In the genomic region with DNA sequence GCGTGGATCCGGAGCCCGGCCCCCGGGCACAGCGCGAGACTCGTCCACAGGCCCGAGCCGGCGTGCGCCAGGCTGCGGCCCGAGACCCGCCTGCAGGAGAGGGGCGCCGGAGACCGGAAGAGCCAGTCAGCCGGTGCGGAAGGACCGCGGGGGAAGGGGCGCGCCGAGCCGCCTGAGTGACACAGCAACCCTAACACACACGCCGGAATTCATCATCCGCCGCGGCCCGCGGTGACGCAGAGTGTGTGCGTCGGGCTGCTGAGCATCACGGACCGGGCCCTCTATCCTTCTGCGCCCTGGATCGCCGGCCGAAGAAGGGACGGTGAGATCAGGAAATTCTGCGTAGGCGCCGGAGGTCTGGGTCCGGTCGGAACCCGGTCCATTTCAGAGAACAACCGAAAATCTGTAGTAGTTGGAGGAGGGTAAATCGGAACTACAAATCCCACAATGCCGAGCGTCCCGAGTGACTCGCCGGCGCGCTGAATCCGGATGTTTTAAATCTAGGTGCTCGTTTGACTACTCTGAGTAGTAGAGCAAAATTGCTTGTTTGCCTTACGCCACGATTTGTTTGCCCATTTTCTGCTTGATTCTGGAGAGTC, we compare ENCODE assay signal across 8 mouse cellular contexts. TPM values are rescaled to one million over a fixed set of nuclear protein-coding genes. Genes with fewer than 3 reads are reported as not detected.
DNase-seq lines count a peak whose midpoint lies in the region; ATAC-seq lines count a peak whose summit lies in the region.

A gene (minus strand): TSS at position 214 of the 599 bp plus-strand sequence.

- H3K4me2 ChIP-seq in forebrain, embryonic 11.5 days (ENCODE audit: low read depth, low read length, severe bottlenecking), result peak within 1 kb of the TSS; percentile 79
- peak within 1 kb of the TSS; percentile 92 for H3K4me2 ChIP-seq in heart, embryonic 16.5 days (ENCODE audit: low read depth, low read length)
- peak within 1 kb of the TSS; percentile 88 for H3K4me2 ChIP-seq in liver, embryonic 15.5 days
- peak within 1 kb of the TSS; percentile 73 for H3K4me2 ChIP-seq in neural tube, embryonic 12.5 days (replicated peaks)

- under 1% methylated on average over 60 of the region's 61 CpGs for WGBS in forebrain, embryonic 11.5 days
- under 1% methylated on average over 59 of the region's 61 CpGs for WGBS in heart, embryonic 16.5 days
- WGBS in liver, embryonic 15.5 days (ENCODE audit: insufficient replicate concordance), result under 1% methylated on average over 61 of the region's 61 CpGs
- WGBS in neural tube, embryonic 12.5 days, result under 1% methylated on average over 61 of the region's 61 CpGs

- H3K36me3 ChIP-seq in forebrain, embryonic 11.5 days (ENCODE audit: control insufficient read depth, insufficient read depth, low read length), result no peaks in the 10 kb centered on the region
- H3K36me3 ChIP-seq in heart, embryonic 16.5 days (ENCODE audit: control insufficient read depth, insufficient read depth), result no peaks in the 10 kb centered on the region
- no peaks in the 10 kb centered on the region for H3K36me3 ChIP-seq in liver, embryonic 15.5 days (replicated peaks)
- H3K36me3 ChIP-seq in neural tube, embryonic 12.5 days, result no peaks in the 10 kb centered on the region

- peak within 1 kb of the TSS; percentile 85 for H3K4me3 ChIP-seq in forebrain, embryonic 11.5 days (ENCODE audit: low read depth, low read length)
- peak within 1 kb of the TSS; percentile 97 for H3K4me3 ChIP-seq in heart, embryonic 16.5 days (ENCODE audit: low read length)
- H3K4me3 ChIP-seq in liver, embryonic 15.5 days (replicated peaks), result peak within 1 kb of the TSS; percentile 95
- H3K4me3 ChIP-seq in neural tube, embryonic 12.5 days, result peak within 1 kb of the TSS; percentile 92

- peak; percentile 99 for ATAC-seq in forebrain, embryonic 11.5 days (replicated peaks; ENCODE audit: low FRiP score)
- peak; percentile 99 for ATAC-seq in heart, embryonic 16.5 days (replicated peaks; ENCODE audit: extremely low read depth, insufficient read depth, low FRiP score)
- peak; percentile 99 for ATAC-seq in liver, embryonic 15.5 days (ENCODE audit: insufficient read depth)
- ATAC-seq in neural tube, embryonic 12.5 days (ENCODE audit: low FRiP score, low read depth), result peak; percentile 99

- 0 out of 2 replicates have a peak, but pooled peaks cover 3% of the 10 kb centered on the region for H3K4me1 ChIP-seq in forebrain, embryonic 11.5 days (replicated peaks; ENCODE audit: control insufficient read depth, insufficient read depth, low read length)
- peaks cover 8% of the 10 kb centered on the region for H3K4me1 ChIP-seq in heart, embryonic 16.5 days (ENCODE audit: control insufficient read depth, insufficient read depth, low read length)
- H3K4me1 ChIP-seq in liver, embryonic 15.5 days (replicated peaks), result peaks cover 26% of the 10 kb centered on the region
- H3K4me1 ChIP-seq in neural tube, embryonic 12.5 days, result peaks cover 12% of the 10 kb centered on the region

- no peaks in the 10 kb centered on the region for H3K9me3 ChIP-seq in forebrain, embryonic 11.5 days (ENCODE audit: control insufficient read depth, low read length)
- no peaks in the 10 kb centered on the region for H3K9me3 ChIP-seq in heart, embryonic 16.5 days (replicated peaks; ENCODE audit: control insufficient read depth, low read length)
- no peaks in the 10 kb centered on the region for H3K9me3 ChIP-seq in liver, embryonic 15.5 days (replicated peaks)
- no peaks in the 10 kb centered on the region for H3K9me3 ChIP-seq in neural tube, embryonic 12.5 days

- peak within 1 kb of the TSS; percentile 68 for H3K27ac ChIP-seq in forebrain, embryonic 11.5 days (ENCODE audit: low read depth, low read length)
- H3K27ac ChIP-seq in heart, embryonic 16.5 days (ENCODE audit: low read length), result peak within 1 kb of the TSS; percentile 90
- H3K27ac ChIP-seq in liver, embryonic 15.5 days (replicated peaks), result peak within 1 kb of the TSS; percentile 83
- peak within 1 kb of the TSS; percentile 90 for H3K27ac ChIP-seq in neural tube, embryonic 12.5 days

- H3K27me3 ChIP-seq in forebrain, embryonic 11.5 days (ENCODE audit: control insufficient read depth, insufficient read depth, low read length), result no peaks in the 10 kb centered on the region
- no peaks in the 10 kb centered on the region for H3K27me3 ChIP-seq in heart, embryonic 16.5 days (ENCODE audit: control insufficient read depth, insufficient read depth, low read length)
- H3K27me3 ChIP-seq in liver, embryonic 15.5 days, result no peaks in the 10 kb centered on the region
- H3K27me3 ChIP-seq in neural tube, embryonic 12.5 days (replicated peaks), result no peaks in the 10 kb centered on the region

- DNase-seq in CD8-positive naive resting alpha-beta T cell, adult 2 months (ENCODE audit: low read depth in 2 of 2, low spot score in 2 of 2), result peak; percentile 79 to 89
- DNase-seq in c-Kit-positive CD71-negative TER-119-negative erythroid progenitor cells, embryonic 14.5 days (ENCODE audit: low read depth), result peak; percentile 82
- peak; percentile 95 for DNase-seq in forebrain, embryonic 11.5 days (ENCODE audit: low spot score)
- DNase-seq in kidney, postnatal 36 days, result peak; percentile 93 to 95
- DNase-seq in telencephalon, adult 2 months (ENCODE audit: low read depth, low spot score), result peak; percentile 88

- H3K9ac ChIP-seq in forebrain, embryonic 11.5 days (ENCODE audit: low read length), result peak within 1 kb of the TSS; percentile 91
- H3K9ac ChIP-seq in heart, embryonic 16.5 days (ENCODE audit: low read length), result peak within 1 kb of the TSS; percentile 98
- H3K9ac ChIP-seq in liver, embryonic 15.5 days, result peak within 1 kb of the TSS; percentile 84
- H3K9ac ChIP-seq in neural tube, embryonic 12.5 days, result peak within 1 kb of the TSS; percentile 94

RNA-seq across cellular contexts. Expression of the gene that starts here (rescaled TPM):
- 94.4 and 110 TPM in 2 replicates for polyA plus RNA-seq in forebrain, embryonic 11.5 days (2014; fragmentation: Nextera tagmentation; extraction: Ambion mirVana)
- 51.1 and 54.1 TPM in 2 replicates for polyA plus RNA-seq in heart, embryonic 16.5 days (2015; fragmentation: Nextera tagmentation; extraction: Ambion mirVana)
- 25.9 and 26.4 TPM in 2 replicates for polyA plus RNA-seq in liver, embryonic 15.5 days (2015; fragmentation: Nextera tagmentation; extraction: Ambion mirVana)
- 92.9 and 97.1 TPM in 2 replicates for polyA plus RNA-seq in neural tube, embryonic 12.5 days (2016; fragmentation: Nextera tagmentation; extraction: Ambion mirVana)

Comparison
In these comparisons a context has a peak if more than half of its experiments do, and no peak if none do; other contexts are left out.
1. Peak in every context shown above with its lines: DNase-seq, ATAC-seq, H3K4me3 ChIP-seq and H3K27ac ChIP-seq.